Mouse (Mus musculus) CH12.LX (cell line): Measurements from ENCODE around the gene Dlg1.

Source experiments
- CHD2 ChIP-seq: IDR thresholded peaks from 2 replicates; pipeline ENCODE4 v1.6.1; 2011; ENCODE audit warnings: low read length, improper control_type of control experiment
- CTCF ChIP-seq, 2 experiments: IDR thresholded peaks in 1 of 2; conservative IDR thresholded peaks in 1 of 2; 2 replicates each; pipeline ENCODE4 v1.5.1; 2011 to 2012; ENCODE audit warnings: low read depth in 2 of 2, low read length in 2 of 2, improper control_type of control experiment in 1 of 2, inconsistent platforms in 1 of 2, mild to moderate bottlenecking in 1 of 2, moderate library complexity in 1 of 2
- E2F4 ChIP-seq: IDR thresholded peaks from 2 replicates; pipeline ENCODE4 v1.6.1; 2011; ENCODE audit warnings: low read depth, low read length, improper control_type of control experiment; ENCODE audit not compliant: insufficient replicate concordance
- EP300 ChIP-seq: IDR thresholded peaks from 2 replicates; pipeline ENCODE4 v1.6.1; 2011; ENCODE audit warnings: low read length, improper control_type of control experiment
- HCFC1 ChIP-seq: IDR thresholded peaks from 2 replicates; pipeline ENCODE4 v1.6.1; 2012; ENCODE audit warnings: low read depth, mild to moderate bottlenecking, inconsistent platforms, low read length, improper control_type of control experiment
- KAT2A ChIP-seq: IDR thresholded peaks from 2 replicates; pipeline ENCODE4 v1.6.1; 2012; ENCODE audit warnings: low read length, improper control_type of control experiment, inconsistent platforms; ENCODE audit not compliant: insufficient replicate concordance
- PAX5 ChIP-seq: IDR thresholded peaks from 2 replicates; pipeline ENCODE4 v1.6.1; 2012; ENCODE audit warnings: low read length, inconsistent platforms, mixed read lengths
- POLR2A ChIP-seq: IDR thresholded peaks from 2 replicates; pipeline ENCODE4 v1.6.1; 2011; ENCODE audit warnings: low read depth, mild to moderate bottlenecking, improper control_type of control experiment, low read length
- SMC3 ChIP-seq: IDR thresholded peaks from 2 replicates; pipeline ENCODE4 v1.6.1; 2011; ENCODE audit warnings: low read depth, low read length, improper control_type of control experiment
- ZC3H11A ChIP-seq: IDR thresholded peaks from 2 replicates; pipeline ENCODE4 v1.6.1; 2012; ENCODE audit warnings: low read depth, mild to moderate bottlenecking, inconsistent platforms, low read length, improper control_type of control experiment

GRCm38 (mm10) chr16:31707326-31707725 is 44.1 kb downstream of the Dlg1 start:
- no peak for TF ChIP-seq PAX5
- no peak for TF ChIP-seq CTCF (conservative IDR thresholded peaks at IDR 0.05 in 1 of 2, IDR thresholded peaks at IDR 0.05 in 1 of 2; ENCODE audit: low read depth in 2 of 2, low read length in 2 of 2)
- TF ChIP-seq HCFC1: no peak
- TF ChIP-seq ZC3H11A: no peak
- TF ChIP-seq KAT2A: no peak
- TF ChIP-seq CHD2: no peak
- TF ChIP-seq POLR2A: no peak
- no peak for TF ChIP-seq E2F4
- no peak for TF ChIP-seq SMC3
- no peak for TF ChIP-seq EP300
